Mouse (Mus musculus) bone marrow, adult 2 months (tissue): ENCODE measurements around the gene Trip11. TPM values are rescaled to one million over a fixed set of nuclear protein-coding genes. Genes with fewer than 3 reads are reported as not detected.

Experiments
- H3K27ac ChIP-seq: fragments of 200-500 bp; 2 replicates; pipeline ENCODE4 v1.5.1; 2012; ENCODE audit warnings: low read depth, mild to moderate bottlenecking, control low read depth, inconsistent platforms, low read length; ENCODE audit not compliant: control insufficient read depth, poor library complexity, insufficient read depth
- H3K4me1 ChIP-seq: fragments of 200-500 bp; 2 replicates; pipeline ENCODE4 v1.6.1; 2011; ENCODE audit warnings: low read length; ENCODE audit not compliant: control insufficient read depth, insufficient read depth
- H3K4me3 ChIP-seq: fragments of 200-500 bp; replicated peaks from 2 replicates; pipeline ENCODE3; 2011; ENCODE audit warnings: mild to moderate bottlenecking, low read depth, low read length, control low read depth; ENCODE audit not compliant: control insufficient read depth
- CTCF ChIP-seq: fragments of 200-500 bp; IDR thresholded peaks from 2 replicates; pipeline ENCODE4 v1.5.1; 2011; ENCODE audit warnings: low read length, control low read depth; ENCODE audit not compliant: control insufficient read depth, insufficient read depth
- POLR2A ChIP-seq: fragments of 200-500 bp; IDR thresholded peaks from 2 replicates; pipeline ENCODE4 v1.6.1; 2011; ENCODE audit warnings: low read depth, mild to moderate bottlenecking, control low read depth, low read length, borderline replicate concordance; ENCODE audit not compliant: control insufficient read depth
- WGBS: fragments of 180-500 bp; shearing (Covaris S2); methylation state at CpG from one replicate; pipeline ENCODE4 v1.1.7; 2018; 5-methylcytosine and 5-hydroxymethylcytosine counted together
- polyA plus RNA-seq: library from polyadenylated mRNA; stranded (reverse); fragments of >200 nt; gene quantifications from 2 replicates; pipeline ENCODE4 v1.2.4, GENCODE M21; 2011; ENCODE audit warnings: low replicate concordance; ENCODE audit not compliant: missing spikeins, insufficient read depth, insufficient read length

Gene Trip11
- polyA plus RNA-seq, 1 experiment: 17.8 TPM

DNA sequence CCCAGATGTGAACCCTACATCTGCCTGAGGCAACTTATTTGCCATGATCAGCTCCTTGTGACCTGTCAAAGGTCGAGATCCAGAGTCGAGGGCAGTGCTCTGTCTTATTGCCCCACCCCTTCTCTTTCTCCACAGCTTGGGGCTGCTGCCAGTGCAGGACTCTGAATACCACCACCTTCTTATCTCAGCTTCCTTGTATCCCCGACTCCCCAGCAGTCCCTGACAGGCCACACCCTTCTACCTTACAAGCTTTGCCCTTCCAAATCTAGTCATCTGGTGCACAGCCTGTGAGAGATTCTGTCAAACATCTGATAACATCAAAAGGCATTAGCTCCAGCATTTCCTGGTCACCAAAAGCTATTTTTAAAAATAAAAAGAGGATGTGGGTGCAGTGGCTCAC, 91.5 kb downstream of the Trip11 start:
- TF ChIP-seq POLR2A (no peak), CTCF (no peak)
- no peaks in the 10 kb centered on the region for H3K4me1 ChIP-seq
- no peak overlapping the region for H3K27ac ChIP-seq
- H3K4me3 ChIP-seq: no peak overlapping the region
- 5% methylated on average over 3 of the region's 3 CpGs for WGBS

DNA sequence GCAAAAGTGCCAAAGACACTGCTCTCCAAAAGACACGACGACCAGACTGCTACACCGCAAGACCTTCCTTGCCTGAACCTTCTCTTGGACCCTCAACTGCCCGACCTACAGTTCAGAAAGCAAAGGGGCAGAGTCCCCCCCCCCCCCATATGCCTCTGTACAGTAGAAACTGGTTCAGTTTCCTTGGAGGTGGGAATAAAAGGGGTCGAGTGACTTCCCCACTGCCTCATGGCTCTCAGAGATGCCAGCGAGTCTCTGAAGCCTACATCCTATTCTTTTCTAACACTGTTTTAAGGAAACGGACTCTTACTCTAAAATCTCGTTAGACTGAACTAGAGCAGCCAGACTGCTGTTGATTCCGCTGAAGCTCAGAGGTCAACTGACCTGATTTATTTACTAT, 93.5 kb downstream of the Trip11 start:
- no peak overlapping the region for H3K4me3 ChIP-seq
- WGBS: 30% methylated on average over 9 of the region's 9 CpGs

DNA sequence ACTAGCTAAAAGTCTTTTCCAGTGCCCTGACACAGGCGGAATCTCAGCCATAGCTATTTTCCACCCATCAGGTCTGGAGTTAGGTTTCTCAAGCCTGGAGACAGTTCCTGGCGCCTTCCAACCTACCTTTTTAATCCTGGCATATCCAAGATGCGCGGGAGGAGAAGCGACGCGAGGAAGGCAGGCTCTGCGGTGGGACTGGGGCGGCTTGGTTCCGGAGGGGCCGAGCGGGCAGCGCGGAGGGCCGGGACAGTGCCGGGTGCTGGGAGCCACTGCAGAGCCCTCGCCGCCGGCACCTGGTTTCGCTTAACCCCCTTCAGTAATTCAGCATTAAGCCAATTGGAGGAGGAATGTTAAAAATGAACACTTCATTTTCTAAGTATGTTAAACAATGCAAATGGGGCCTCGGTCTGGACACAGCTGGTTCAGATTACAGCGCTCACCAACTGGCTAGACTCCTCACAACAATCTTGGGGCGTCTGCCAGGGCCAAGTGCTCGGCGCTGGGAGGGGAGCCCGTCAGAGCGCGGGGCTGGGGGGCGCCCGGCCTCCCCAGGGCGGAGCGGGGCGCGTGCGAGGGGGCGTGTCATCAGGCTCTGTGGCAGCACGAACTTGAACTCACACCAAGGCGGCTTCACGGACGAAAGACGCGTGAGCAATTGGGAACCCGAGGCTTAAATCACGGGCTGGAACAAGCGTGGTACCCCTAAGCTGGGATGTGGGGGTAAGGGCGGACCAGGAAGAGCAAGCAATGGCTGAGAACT, 94.3 kb downstream of the Trip11 start, which contains the start of gene Fbln5:
TSS of gene Fbln5 (minus strand) at position 448 of the 763 bp plus-strand sequence.
- Histone ChIP-seq H3K27ac (peak within 1 kb of the TSS; percentile 39; the same call in 1 of the 2 replicates), H3K4me1 (no peaks in the 10 kb centered on the region), H3K4me3 (peak within 1 kb of the TSS; percentile 14)
- TF ChIP-seq CTCF (no peak), POLR2A (no peak)
- 2% methylated on average over 46 of the region's 46 CpGs for WGBS

More for the DNA sequence above, 93.5 kb downstream of the Trip11 start:
- TF ChIP-seq CTCF (no peak), POLR2A (no peak)
- H3K27ac ChIP-seq: no peak overlapping the region
- no peaks in the 10 kb centered on the region for H3K4me1 ChIP-seq

DNA sequence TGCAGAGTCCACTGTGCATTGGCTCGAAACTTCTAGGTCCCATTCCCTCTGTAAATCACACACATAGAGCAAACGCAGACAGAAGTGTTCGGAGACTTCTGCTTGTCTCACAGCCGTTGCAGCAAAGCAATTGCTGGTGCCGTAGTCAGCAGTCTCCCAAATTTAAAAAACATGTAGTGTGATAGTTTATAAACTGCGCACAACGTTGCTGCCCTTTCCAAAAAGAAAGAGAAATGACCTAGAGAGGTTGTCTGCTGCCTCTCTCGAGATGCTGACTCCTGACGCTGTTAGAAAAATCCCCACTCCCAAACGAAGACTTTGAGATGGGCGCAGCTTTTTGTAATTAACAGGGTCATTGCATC, 94.8 kb downstream of the Trip11 start:
- WGBS: 18% methylated on average over 11 of the region's 11 CpGs
- TF ChIP-seq POLR2A: no peak
- no peak for TF ChIP-seq CTCF
- H3K4me1 ChIP-seq: no peaks in the 10 kb centered on the region
- H3K27ac ChIP-seq: no peak overlapping the region
- no peak overlapping the region for H3K4me3 ChIP-seq

DNA sequence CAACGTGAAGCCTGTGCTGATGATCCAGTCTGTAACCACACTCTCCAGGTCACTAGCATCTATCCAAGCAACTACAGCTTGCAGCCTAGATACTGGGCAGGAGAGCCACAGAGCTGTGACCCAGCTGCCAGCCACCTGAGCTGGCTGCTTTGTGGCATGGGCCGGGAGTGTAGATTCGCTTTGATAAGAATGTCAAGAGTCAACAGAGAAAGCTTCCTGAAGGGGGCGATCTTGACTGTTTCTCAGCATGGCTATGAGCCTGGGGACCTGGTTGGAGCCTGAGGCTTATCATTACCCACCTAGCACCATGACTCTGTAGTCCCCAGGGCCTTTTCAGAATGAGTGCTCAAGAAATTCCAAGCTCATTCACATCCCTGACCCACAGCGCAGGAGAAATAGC, 96.3 kb downstream of the Trip11 start:
- no peak for TF ChIP-seq POLR2A
- no peak for TF ChIP-seq CTCF
- WGBS: 44% methylated on average over 5 of the region's 5 CpGs

DNA sequence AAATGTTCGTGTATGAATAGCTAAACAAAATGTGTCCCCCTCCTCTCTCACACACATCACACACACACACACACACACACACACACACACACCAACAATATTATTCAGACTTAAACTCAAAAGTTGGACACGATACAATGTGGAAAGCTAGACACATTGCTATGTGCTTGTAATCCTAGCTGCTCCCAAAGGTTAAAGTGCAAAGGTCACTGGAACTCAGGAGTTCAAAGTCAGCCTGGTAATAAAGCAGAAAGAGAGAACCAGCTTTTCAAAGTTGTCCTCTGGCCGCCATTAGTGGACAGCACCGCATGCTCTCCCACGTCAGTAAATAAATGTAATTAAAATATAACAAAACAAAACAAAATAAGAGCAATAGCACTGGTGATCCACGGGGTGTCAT, 97.3 kb downstream of the Trip11 start:
- no peak overlapping the region for H3K27ac ChIP-seq
- H3K4me1 ChIP-seq: no peaks in the 10 kb centered on the region
- H3K4me3 ChIP-seq: no peak overlapping the region
- WGBS: 82% methylated on average over 6 of the region's 6 CpGs
- TF ChIP-seq POLR2A (no peak), CTCF (no peak)

More for the DNA sequence above, 96.3 kb downstream of the Trip11 start:
- H3K27ac ChIP-seq: no peak overlapping the region
- H3K4me3 ChIP-seq: no peak overlapping the region
- no peaks in the 10 kb centered on the region for H3K4me1 ChIP-seq

DNA sequence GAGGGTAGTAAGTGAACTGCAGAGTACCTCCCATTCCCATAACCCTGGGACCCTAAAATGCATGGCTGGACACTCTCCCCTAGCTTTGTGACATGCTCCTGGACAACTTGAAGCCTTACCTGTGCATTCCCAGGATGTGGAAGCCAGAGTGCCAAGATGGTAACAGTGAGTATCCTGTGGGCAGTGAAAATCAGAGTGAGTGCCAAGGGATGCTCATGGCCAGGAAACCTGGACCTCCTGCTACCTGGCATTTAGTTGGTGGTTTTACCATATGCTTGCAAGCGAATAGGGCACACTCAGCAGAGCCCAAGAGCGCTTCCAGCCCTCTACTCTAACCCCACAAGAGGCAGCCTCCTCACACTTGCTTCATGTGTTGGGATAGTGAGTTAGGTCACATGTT, 98.6 kb downstream of the Trip11 start:
- Histone ChIP-seq H3K4me1 (no peaks in the 10 kb centered on the region), H3K27ac (no peak overlapping the region), H3K4me3 (no peak overlapping the region)
- 73% methylated on average over 2 of the region's 2 CpGs for WGBS
- no peak for TF ChIP-seq POLR2A
- no peak for TF ChIP-seq CTCF

DNA sequence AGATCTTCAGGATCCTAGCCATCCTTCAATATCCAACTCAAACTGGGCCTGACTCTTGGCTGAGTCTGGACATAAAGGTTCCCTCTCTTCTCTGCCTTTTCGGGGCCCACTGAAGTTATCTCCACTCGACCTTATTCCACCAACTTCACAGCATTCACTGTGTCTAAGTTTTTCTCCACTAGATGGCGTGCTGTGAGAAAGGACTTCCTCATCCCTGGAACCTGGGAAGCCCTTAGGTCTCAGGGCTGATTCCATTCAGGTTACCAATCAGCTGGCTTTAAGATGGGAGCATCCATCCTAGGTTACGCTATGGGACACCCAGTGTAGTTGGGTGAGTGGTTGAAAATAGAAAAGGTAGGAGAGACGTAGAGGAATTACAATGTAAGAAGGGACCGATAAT, 101.9 kb downstream of the Trip11 start:
- no peaks in the 10 kb centered on the region for H3K4me1 ChIP-seq
- H3K27ac ChIP-seq: no peak overlapping the region
- WGBS: 56% methylated on average over 6 of the region's 6 CpGs
- H3K4me3 ChIP-seq: no peak overlapping the region
- TF ChIP-seq CTCF (peak; percentile 30; the same call in 1 of the 2 replicates), POLR2A (no peak)

DNA sequence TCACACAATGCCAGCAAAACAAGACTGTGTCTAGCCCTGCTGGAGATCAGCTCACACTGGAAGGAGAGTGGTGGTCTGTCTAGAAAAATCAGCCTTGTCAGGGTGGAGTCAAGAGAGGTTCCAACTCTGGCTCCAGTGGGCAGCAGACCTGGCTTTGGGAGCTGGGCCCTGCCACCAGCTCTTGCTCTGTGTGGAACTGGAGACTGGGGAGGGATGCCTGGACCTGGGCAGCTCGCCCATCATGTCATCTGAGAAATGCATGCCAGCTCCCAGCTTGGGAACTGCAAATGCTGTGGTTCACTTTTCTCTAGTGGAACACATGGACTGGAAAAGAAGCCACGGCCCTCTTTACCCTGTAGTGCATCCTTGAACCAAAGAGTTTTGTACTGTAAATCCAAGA, 102.6 kb downstream of the Trip11 start:
- no peaks in the 10 kb centered on the region for H3K4me1 ChIP-seq
- WGBS: 53% methylated on average over 2 of the region's 2 CpGs
- TF ChIP-seq POLR2A (no peak), CTCF (no peak)
- H3K27ac ChIP-seq: no peak overlapping the region
- H3K4me3 ChIP-seq: no peak overlapping the region
